Mouse (Mus musculus): Measurements from ENCODE around the gene Hacd4. TPM values are rescaled to one million over a fixed set of nuclear protein-coding genes. Genes with fewer than 3 reads are reported as not detected.

Hacd4 gene
- polyA plus RNA-seq, 1 experiment from 2014 or later = 9.2 TPM

- Histone ChIP-seq H3K36me3 (ENCODE audit: control insufficient read depth, insufficient read depth, low read length) (no peaks in the 10 kb centered on the region), H3K4me3 (ENCODE audit: low read depth, low read length) (no peak overlapping the region), H3K9me3 (ENCODE audit: control insufficient read depth, low read length) (no peaks in the 10 kb centered on the region), H3K4me1 (replicated peaks; ENCODE audit: control insufficient read depth, insufficient read depth) (no peaks in the 10 kb centered on the region), H3K4me2 (replicated peaks; ENCODE audit: low read depth) (no peak overlapping the region), H3K27ac (replicated peaks) (no peak overlapping the region), H3K9ac (ENCODE audit: low read length) (no peak overlapping the region), H3K27me3 (ENCODE audit: control insufficient read depth, insufficient read depth, low read length) (no peaks in the 10 kb centered on the region)
- no peak for TF ChIP-seq CTCF (IDR thresholded peaks at IDR 0.05; ENCODE audit: low read depth)
- no peak for TF ChIP-seq EP300 (optimal IDR thresholded peaks at IDR 0.05)
- ATAC-seq (ENCODE audit: low FRiP score, low TSS enrichment) (no peak), DNase-seq (ENCODE audit: low spot score) (no peak)
- 84% methylated on average over 2 of the region's 2 CpGs for WGBS
Measured at GRCm38 (mm10) chr4:88427630-88428239, 11.0 kb downstream of the Hacd4 start.

DNA sequence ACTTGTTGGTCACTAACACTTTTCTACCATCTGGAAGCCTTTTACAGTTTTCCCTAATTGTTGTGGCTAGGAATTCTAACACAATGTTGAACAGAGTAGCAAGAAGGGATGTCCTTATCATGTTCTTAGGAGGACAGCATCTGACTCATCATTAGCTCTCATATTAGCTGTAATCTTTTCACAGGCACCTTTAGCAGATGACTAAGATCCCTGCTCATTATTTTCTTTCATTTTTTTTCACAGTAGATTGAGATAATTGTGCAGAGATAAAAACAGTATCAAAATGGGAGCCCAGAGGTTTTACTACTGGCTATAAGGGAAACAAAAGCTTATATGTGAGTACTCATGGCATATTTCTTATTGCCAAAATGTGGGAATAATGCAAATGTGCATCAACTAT is 14.2 kb downstream of the Hacd4 start:
- Histone ChIP-seq H3K36me3 (ENCODE audit: control insufficient read depth, insufficient read depth, low read length) (0 out of 2 replicates have a peak, but pooled peaks cover 2% of the 10 kb centered on the region), H3K27ac (replicated peaks) (no peak overlapping the region), H3K9ac (ENCODE audit: low read length) (no peak overlapping the region), H3K9me3 (ENCODE audit: control insufficient read depth, low read length) (no peaks in the 10 kb centered on the region), H3K27me3 (ENCODE audit: control insufficient read depth, insufficient read depth, low read length) (no peaks in the 10 kb centered on the region), H3K4me2 (replicated peaks; ENCODE audit: low read depth) (no peak overlapping the region), H3K4me1 (replicated peaks; ENCODE audit: control insufficient read depth, insufficient read depth) (no peaks in the 10 kb centered on the region), H3K4me3 (ENCODE audit: low read depth, low read length) (no peak overlapping the region)
- DNase-seq (ENCODE audit: low spot score) (no peak), ATAC-seq (ENCODE audit: low FRiP score, low TSS enrichment) (no peak)
- TF ChIP-seq CTCF (IDR thresholded peaks at IDR 0.05; ENCODE audit: low read depth) (no peak), EP300 (optimal IDR thresholded peaks at IDR 0.05) (no peak)

DNA sequence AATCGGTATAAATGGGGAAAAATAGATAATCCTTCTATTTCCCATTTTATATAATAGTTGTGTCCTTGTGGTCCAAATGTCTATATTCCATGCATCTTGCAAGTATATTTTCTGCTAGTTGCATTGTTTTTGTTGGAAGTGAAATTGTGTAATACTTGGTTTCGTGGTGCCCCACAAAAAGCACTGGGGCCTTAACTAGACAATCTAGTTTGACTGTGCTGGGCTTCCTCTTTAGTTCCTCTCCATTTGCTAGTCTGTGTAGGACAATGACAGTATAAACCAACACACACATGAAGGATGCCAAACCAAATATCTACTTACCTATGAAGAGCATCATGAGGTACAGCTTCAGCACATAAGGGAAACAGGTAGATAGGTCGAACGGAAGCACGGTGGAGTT is 19.4 kb downstream of the Hacd4 start:
- ATAC-seq (ENCODE audit: low FRiP score, low TSS enrichment) = no peak
- DNase-seq (ENCODE audit: low spot score) = no peak

DNA sequence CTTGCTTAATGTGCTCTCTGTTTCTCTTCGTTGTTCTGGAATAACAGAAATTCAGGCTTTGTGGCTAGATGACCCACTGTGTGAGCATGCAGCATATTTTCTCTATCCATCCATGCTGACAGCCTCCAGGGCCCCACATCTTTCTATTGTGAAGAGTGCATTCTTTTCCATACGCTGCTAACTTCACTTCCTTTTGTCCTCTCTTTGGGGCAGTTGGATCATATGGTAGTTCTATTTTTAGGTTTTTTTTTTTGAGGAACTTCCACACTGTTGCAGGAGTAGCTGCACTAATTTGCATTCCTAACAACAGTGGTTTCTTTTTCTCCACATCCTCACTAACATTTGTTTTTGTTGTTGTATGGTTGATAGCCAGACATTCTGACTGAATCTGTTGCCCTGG is 23.7 kb downstream of the Hacd4 start:
- Histone ChIP-seq H3K9ac (ENCODE audit: low read length) (no peak overlapping the region), H3K4me3 (ENCODE audit: low read depth, low read length) (no peak overlapping the region), H3K9me3 (ENCODE audit: control insufficient read depth, low read length) (no peaks in the 10 kb centered on the region), H3K27ac (replicated peaks) (no peak overlapping the region), H3K4me1 (replicated peaks; ENCODE audit: control insufficient read depth, insufficient read depth) (no peaks in the 10 kb centered on the region), H3K36me3 (ENCODE audit: control insufficient read depth, insufficient read depth, low read length) (no peaks in the 10 kb centered on the region; the same call in 1 of the 2 replicates), H3K4me2 (replicated peaks; ENCODE audit: low read depth) (no peak overlapping the region), H3K27me3 (ENCODE audit: control insufficient read depth, insufficient read depth, low read length) (no peaks in the 10 kb centered on the region)
- WGBS = 41% methylated on average over 2 of the region's 2 CpGs
- ATAC-seq (ENCODE audit: low FRiP score, low TSS enrichment) = no peak
- no peak for DNase-seq (ENCODE audit: low spot score)
- TF ChIP-seq CTCF (IDR thresholded peaks at IDR 0.05; ENCODE audit: low read depth) = no peak
- TF ChIP-seq EP300 (optimal IDR thresholded peaks at IDR 0.05) = no peak

More for the DNA sequence above, 19.4 kb downstream of the Hacd4 start:
- H3K4me2 ChIP-seq (replicated peaks; ENCODE audit: low read depth) = no peak overlapping the region
- no peak for TF ChIP-seq EP300 (optimal IDR thresholded peaks at IDR 0.05)
- no peak for TF ChIP-seq CTCF (IDR thresholded peaks at IDR 0.05; ENCODE audit: low read depth)
- H3K4me1 ChIP-seq (replicated peaks; ENCODE audit: control insufficient read depth, insufficient read depth) = no peaks in the 10 kb centered on the region
- no peak overlapping the region for H3K9ac ChIP-seq (ENCODE audit: low read length)
- H3K27ac ChIP-seq (replicated peaks) = no peak overlapping the region
- H3K27me3 ChIP-seq (ENCODE audit: control insufficient read depth, insufficient read depth, low read length) = no peaks in the 10 kb centered on the region
- WGBS = 93% methylated on average over 5 of the region's 5 CpGs
- 0 out of 2 replicates have a peak, but pooled peaks cover 2% of the 10 kb centered on the region for H3K36me3 ChIP-seq (ENCODE audit: control insufficient read depth, insufficient read depth, low read length)
- no peaks in the 10 kb centered on the region for H3K9me3 ChIP-seq (ENCODE audit: control insufficient read depth, low read length)
- H3K4me3 ChIP-seq (ENCODE audit: low read depth, low read length) = no peak overlapping the region

GRCm38 (mm10) chr4:88412331-88412730 is 26.4 kb downstream of the Hacd4 start:
- no peak for DNase-seq (ENCODE audit: low spot score)
- TF ChIP-seq CTCF (IDR thresholded peaks at IDR 0.05; ENCODE audit: low read depth) (no peak), EP300 (optimal IDR thresholded peaks at IDR 0.05) (no peak)
- H3K4me1 ChIP-seq (replicated peaks; ENCODE audit: control insufficient read depth, insufficient read depth) = no peaks in the 10 kb centered on the region; the same call in 1 of the 2 replicates
- ATAC-seq (ENCODE audit: low FRiP score, low TSS enrichment) = no peak
- no peaks in the 10 kb centered on the region; the same call in 1 of the 2 replicates for H3K36me3 ChIP-seq (ENCODE audit: control insufficient read depth, insufficient read depth, low read length)
- H3K27me3 ChIP-seq (ENCODE audit: control insufficient read depth, insufficient read depth, low read length) = no peaks in the 10 kb centered on the region
- H3K9ac ChIP-seq (ENCODE audit: low read length) = no peak overlapping the region
- no peaks in the 10 kb centered on the region for H3K9me3 ChIP-seq (ENCODE audit: control insufficient read depth, low read length)
- H3K4me3 ChIP-seq (ENCODE audit: low read depth, low read length) = no peak overlapping the region
- no peak overlapping the region for H3K4me2 ChIP-seq (replicated peaks; ENCODE audit: low read depth)
- no peak overlapping the region for H3K27ac ChIP-seq (replicated peaks)
- 70% methylated on average over 2 of the region's 2 CpGs for WGBS

DNA sequence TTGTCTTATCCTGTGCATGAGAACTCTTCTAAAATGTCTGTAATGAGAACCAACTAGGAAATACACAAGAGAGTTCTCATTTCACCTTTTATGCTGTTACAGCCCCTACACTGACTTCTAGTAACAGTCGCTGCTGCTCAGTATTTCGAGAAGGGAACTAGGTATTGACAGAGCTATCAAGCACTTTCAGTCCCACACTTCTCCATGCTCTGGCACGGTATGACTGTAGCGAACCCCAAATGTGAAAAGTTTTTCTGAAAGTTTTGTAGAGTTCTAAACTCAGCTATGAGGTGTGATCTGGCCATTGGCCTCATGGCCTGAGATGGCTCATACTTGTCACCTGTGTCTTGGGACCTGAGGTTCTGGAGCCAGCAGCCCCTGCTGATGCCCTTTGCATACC is 29.4 kb downstream of the Hacd4 start:
- H3K27ac ChIP-seq (replicated peaks) = no peak overlapping the region
- no peak overlapping the region for H3K4me3 ChIP-seq (ENCODE audit: low read depth, low read length)
- TF ChIP-seq EP300 (optimal IDR thresholded peaks at IDR 0.05) (no peak), CTCF (IDR thresholded peaks at IDR 0.05; ENCODE audit: low read depth) (no peak)
- ATAC-seq (ENCODE audit: low FRiP score, low TSS enrichment) = no peak
- no peak overlapping the region for H3K9ac ChIP-seq (ENCODE audit: low read length)
- no peak for DNase-seq (ENCODE audit: low spot score)
- peaks cover 3% of the 10 kb centered on the region; the same call in 1 of the 2 replicates for H3K4me1 ChIP-seq (replicated peaks; ENCODE audit: control insufficient read depth, insufficient read depth)
- no peak overlapping the region for H3K4me2 ChIP-seq (replicated peaks; ENCODE audit: low read depth)
- 91% methylated on average over 4 of the region's 4 CpGs for WGBS
- no peaks in the 10 kb centered on the region for H3K9me3 ChIP-seq (ENCODE audit: control insufficient read depth, low read length)
- no peaks in the 10 kb centered on the region for H3K27me3 ChIP-seq (ENCODE audit: control insufficient read depth, insufficient read depth, low read length)
- no peaks in the 10 kb centered on the region; the same call in 1 of the 2 replicates for H3K36me3 ChIP-seq (ENCODE audit: control insufficient read depth, insufficient read depth, low read length)

All from stomach, postnatal 0 days (tissue).